Mouse (Mus musculus) brain, embryonic 18.5 days (tissue): ENCODE data around the gene Tprg.

ENCODE experiments used
- DNase-seq: peaks from one replicate; pipeline ENCODE4 v3.0.0-alpha.2; 2012; ENCODE audit warnings: low read depth, low spot score

Tprg gene

GRCm38 (mm10) chr16:25425376-25425775 is 138.8 kb downstream of the Tprg start:
- DNase-seq, result no peak

DNA sequence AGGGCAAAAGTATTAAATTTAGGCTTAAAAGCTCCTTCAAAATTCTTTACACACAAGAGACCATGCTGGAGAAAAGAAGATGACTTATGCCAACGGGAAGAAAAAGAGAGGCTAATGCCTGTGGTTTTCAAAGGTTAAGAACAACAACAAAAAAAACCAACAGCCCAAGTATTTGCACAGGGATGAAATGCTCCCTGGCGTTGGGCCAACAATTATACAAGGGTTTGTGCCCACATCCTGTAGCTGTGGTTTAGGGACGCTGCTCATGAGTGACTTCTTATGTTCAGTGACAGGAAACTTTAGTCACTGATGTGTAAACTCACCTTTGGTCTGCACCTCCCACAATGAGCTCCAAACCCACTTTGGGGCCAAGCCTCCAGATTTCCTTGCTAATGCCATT is 139.6 kb downstream of the Tprg start:
- DNase-seq, result no peak

- DNase-seq, result no peak
Observed at GRCm38 (mm10) chr16:25440039-25440438, 153.4 kb downstream of the Tprg start.

- no peak for DNase-seq
Observed at GRCm38 (mm10) chr16:25445580-25445979, 159.0 kb downstream of the Tprg start.

- no peak for DNase-seq
Observed at GRCm38 (mm10) chr16:25451511-25451910, 164.9 kb downstream of the Tprg start.

- no peak for DNase-seq
Observed at GRCm38 (mm10) chr16:25464732-25465131, 178.1 kb downstream of the Tprg start.

DNA sequence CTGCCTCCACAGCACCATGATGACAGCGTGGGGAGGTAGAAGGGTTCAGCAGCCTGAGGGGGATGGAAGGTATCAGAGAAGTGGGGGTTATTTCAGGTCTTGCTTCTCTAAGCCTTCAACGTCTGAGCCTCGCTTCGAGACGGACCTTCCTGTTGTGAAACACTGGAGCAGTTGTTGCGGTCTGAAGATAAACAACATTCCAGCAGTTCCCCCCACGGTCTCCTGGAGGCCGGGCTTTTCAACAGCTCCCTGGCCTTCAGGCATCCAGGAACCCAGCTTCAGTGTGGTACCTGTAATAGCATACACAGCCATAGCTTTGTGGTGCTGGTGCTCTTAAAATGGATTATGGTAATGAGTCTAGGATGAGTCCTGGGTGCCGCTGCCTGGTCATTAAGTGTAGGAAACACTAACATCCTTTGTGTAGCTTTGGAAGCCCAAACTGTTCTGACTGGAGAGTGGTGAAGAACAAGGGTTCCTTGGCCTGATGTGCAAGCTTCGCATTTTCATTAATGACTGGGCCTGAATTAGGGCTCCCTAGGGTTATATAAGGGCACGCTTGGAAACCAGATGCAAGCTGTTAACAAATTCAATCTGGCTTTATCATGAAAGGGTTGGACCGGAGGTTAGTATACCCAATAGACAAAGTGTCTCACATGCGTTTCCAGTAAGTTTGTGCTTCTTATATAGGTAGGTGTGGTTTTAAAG is 179.0 kb downstream of the Tprg start:
- DNase-seq, result no peak

DNA sequence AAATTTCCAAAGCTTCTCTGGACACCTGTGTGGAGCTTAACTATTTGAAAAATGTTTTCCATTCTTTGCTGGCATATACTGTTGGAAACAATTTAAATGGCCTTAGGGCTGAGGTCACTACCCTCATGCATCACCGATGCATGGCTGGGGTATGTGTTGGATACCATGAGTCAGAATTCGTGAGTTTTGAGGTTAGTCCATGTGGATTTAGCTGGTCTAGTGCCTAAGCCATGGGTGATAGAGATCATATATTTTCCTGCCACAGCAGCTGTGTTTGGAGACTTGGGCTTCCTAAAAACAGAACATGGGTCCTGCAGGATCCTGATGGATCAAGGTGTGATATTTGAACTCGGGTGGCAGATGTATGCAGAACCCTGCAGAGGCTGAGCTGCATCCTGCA is 181.4 kb downstream of the Tprg start:
- DNase-seq, result no peak

- no peak for DNase-seq
Observed at GRCm38 (mm10) chr16:25468662-25469061, 182.0 kb downstream of the Tprg start.
